Mouse (Mus musculus): ENCODE data around the gene Fkbp7. TPM values are rescaled to one million over a fixed set of nuclear protein-coding genes. Genes with fewer than 3 reads are reported as not detected.

Fkbp7 gene
- total and polyA plus RNA-seq, 3 experiments = 1.1 to 1.8 TPM; not detected in 1

DNA sequence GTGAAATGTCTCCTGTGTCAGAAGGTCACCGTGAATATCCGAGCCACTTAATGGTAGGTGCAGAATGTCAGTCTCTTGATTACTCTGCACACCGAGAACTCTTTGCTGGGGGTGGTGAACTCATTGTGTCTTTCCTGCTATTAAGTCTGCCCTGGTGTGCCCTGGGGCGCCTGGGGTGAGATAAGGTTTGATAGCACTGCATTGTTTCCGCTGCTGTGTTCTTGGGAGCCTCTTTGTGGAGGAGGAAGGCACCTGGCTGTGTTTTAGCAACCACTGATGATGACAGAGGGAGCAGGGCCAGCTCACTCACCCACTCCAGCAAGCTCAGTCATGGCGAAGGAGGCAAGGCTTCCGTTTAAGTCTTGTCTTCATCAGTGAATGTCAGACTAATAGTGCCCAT is 15.2 kb upstream of the Fkbp7 start:
- TF ChIP-seq CHD2 (IDR thresholded peaks at IDR 0.05; ENCODE audit: low read length) = no peak; the same call in 1 of the 2 replicates
- peak; percentile 54; the same call in 1 of the 2 replicates for TF ChIP-seq SIN3A (IDR thresholded peaks at IDR 0.05; ENCODE audit: low read length)
- TF ChIP-seq BHLHE40 (IDR thresholded peaks at IDR 0.05; ENCODE audit: borderline replicate concordance, low read depth, low read length) = peak; percentile 56; the same call in 1 of the 2 replicates
- peak; percentile 95 for TF ChIP-seq ETS1 (IDR thresholded peaks at IDR 0.05; ENCODE audit: low read depth, low read length)
- peak; percentile 82 to 91 for TF ChIP-seq EP300 (IDR thresholded peaks at IDR 0.05; ENCODE audit: low read depth in 1 of 2, low read length in 2 of 2)
- TF ChIP-seq TAL1 (IDR thresholded peaks at IDR 0.05; ENCODE audit: low read length) = peak; percentile 59
- TF ChIP-seq NELFE (IDR thresholded peaks at IDR 0.05; ENCODE audit: low read depth, low read length) = no peak
- TF ChIP-seq SMC3 (IDR thresholded peaks at IDR 0.05; ENCODE audit: low read depth, low read length) = no peak
- TF ChIP-seq CHD1 (IDR thresholded peaks at IDR 0.05; ENCODE audit: low read depth, low read length) = no peak
- TF ChIP-seq RCOR1 (IDR thresholded peaks at IDR 0.05; ENCODE audit: low read depth, low read length) = peak; percentile 76
- no peak for TF ChIP-seq MEF2A (IDR thresholded peaks at IDR 0.05; ENCODE audit: extremely low read depth, insufficient replicate concordance, low read depth, low read length, poor library complexity, severe bottlenecking)
- peak; percentile 77 for TF ChIP-seq MXI1 (IDR thresholded peaks at IDR 0.05; ENCODE audit: low read depth, low read length)
- TF ChIP-seq MAFK (IDR thresholded peaks at IDR 0.05; ENCODE audit: borderline replicate concordance, low read depth, low read length) = no peak
- no peak for TF ChIP-seq USF1 (IDR thresholded peaks at IDR 0.05; ENCODE audit: low read depth, low read length)
- TF ChIP-seq KAT2A (conservative IDR thresholded peaks at IDR 0.05; ENCODE audit: low read depth, low read length) = no peak
- TF ChIP-seq E2F4 (IDR thresholded peaks at IDR 0.05; ENCODE audit: borderline replicate concordance, low read depth, low read length) = no peak
- no peak for TF ChIP-seq USF2 (IDR thresholded peaks at IDR 0.05; ENCODE audit: borderline replicate concordance in 1 of 2, insufficient read depth in 1 of 2, low read depth in 1 of 2, low read length in 2 of 2)
- no peak for TF ChIP-seq TBP (IDR thresholded peaks at IDR 0.05; ENCODE audit: low read depth, low read length)
- peak; percentile 84 for TF ChIP-seq TCF12 (IDR thresholded peaks at IDR 0.05; ENCODE audit: low read depth, low read length)
- peak; percentile 87 for TF ChIP-seq GATA1 (IDR thresholded peaks at IDR 0.05; ENCODE audit: low read depth, low read length)
- TF ChIP-seq MAZ (IDR thresholded peaks at IDR 0.05; ENCODE audit: low read depth, low read length) = no peak
- 0 out of 2 replicates have a peak, but pooled peaks have one; percentile 20 for TF ChIP-seq MAX (IDR thresholded peaks at IDR 0.05; ENCODE audit: low read length)
- no peak for TF ChIP-seq POLR2AphosphoS5 (IDR thresholded peaks at IDR 0.05; ENCODE audit: borderline replicate concordance, low read depth, low read length)
- TF ChIP-seq HCFC1 (IDR thresholded peaks at IDR 0.05; ENCODE audit: low read depth, low read length) = no peak
- H3K4me1 ChIP-seq (ENCODE audit: control insufficient read depth in 1 of 2, insufficient read depth in 2 of 2, low read length in 2 of 2) = peaks cover 25 to 32% of the 10 kb centered on the region in 2 experiments
- H3K9ac ChIP-seq (ENCODE audit: control insufficient read depth, low read depth, low read length, poor library complexity, severe bottlenecking) = no peak overlapping the region
- DNase-seq (ENCODE audit: low read depth, low spot score) = peak; percentile 84
- peaks cover 2% of the 10 kb centered on the region; the same call in 1 of the 2 replicates for H3K79me2 ChIP-seq (ENCODE audit: control insufficient read depth, insufficient read depth, low read length, poor library complexity)
- peaks cover 25 to 47% of the 10 kb centered on the region in 2 experiments for H3K36me3 ChIP-seq (ENCODE audit: control insufficient read depth in 1 of 2, insufficient read depth in 2 of 2, low read length in 2 of 2)
- no peaks in the 10 kb centered on the region for H3K9me3 ChIP-seq (replicated peaks; ENCODE audit: insufficient read depth, low read length)
- peak overlapping the region; percentile 49 for H3K27ac ChIP-seq (ENCODE audit: control insufficient read depth, low read depth, low read length)
- no peaks in the 10 kb centered on the region for H3K27me3 ChIP-seq (ENCODE audit: control insufficient read depth in 1 of 2, insufficient read depth in 2 of 2, low read length in 2 of 2)
- no peak overlapping the region for H3K4me3 ChIP-seq (ENCODE audit: control insufficient read depth in 1 of 2, insufficient read depth in 1 of 2, low read depth in 2 of 2, low read length in 2 of 2)
